Mouse (Mus musculus) liver, embryonic 14.5 days (tissue): ENCODE data around the gene Bloc1s2. TPM values are rescaled to one million over a fixed set of nuclear protein-coding genes. Genes with fewer than 3 reads are reported as not detected.

Source experiments
- ATAC-seq: fragments of 200-750 bp; cut with Nextera tagmentation; 2 replicates; pipeline ENCODE4 v1.8.0; 2017; ENCODE audit warnings: moderate number of reproducible peaks, mild to moderate bottlenecking, moderate library complexity; ENCODE audit not compliant: insufficient read depth
- DNase-seq, 3 experiments: peaks; one replicate each; pipeline ENCODE4 v3.0.0-alpha.2; 2012 to 2013; ENCODE audit warnings: low read depth in 3 of 3, low spot score in 3 of 3
- H3K27ac ChIP-seq: fragments of 300-500 bp; sonication (generic); 2 replicates; pipeline ENCODE4 v1.5.1; 2014; ENCODE audit warnings: moderate library complexity, mild to moderate bottlenecking, control low read depth, inconsistent platforms
- H3K27me3 ChIP-seq: fragments of 300-500 bp; sonication (generic); 2 replicates; pipeline ENCODE4 v1.6.1; 2014; ENCODE audit warnings: mild to moderate bottlenecking, low read length, moderate library complexity; ENCODE audit not compliant: control insufficient read depth, insufficient read depth
- H3K36me3 ChIP-seq: fragments of 300-500 bp; sonication (generic); replicated peaks from 2 replicates; pipeline ENCODE4 v1.6.1; 2014; ENCODE audit warnings: low read depth; ENCODE audit not compliant: control insufficient read depth, insufficient read depth
- H3K4me1 ChIP-seq, 2 experiments: fragments of 200-500 bp in 1 of 2; fragments of 300-500 bp in 1 of 2; sonication (generic) in 1 of 2; replicated peaks; 2 replicates each; pipeline ENCODE4 v1.6.1; 2012 to 2014; ENCODE audit warnings: antibody characterized with exemption in 1 of 2, inconsistent platforms in 1 of 2, low read length in 1 of 2; ENCODE audit not compliant: control insufficient read depth in 2 of 2, insufficient read depth in 2 of 2
- H3K4me2 ChIP-seq: fragments of 300-500 bp; sonication (generic); 2 replicates; pipeline ENCODE4 v1.6.1; 2014; ENCODE audit warnings: low read depth, mild to moderate bottlenecking, control low read depth, moderate library complexity
- H3K4me3 ChIP-seq, 2 experiments: fragments of 200-500 bp in 1 of 2; fragments of 300-500 bp in 1 of 2; sonication (generic) in 1 of 2; 2 replicates each; pipeline ENCODE4 v1.5.1; 2012 to 2014; ENCODE audit warnings: low read depth in 2 of 2, low read length in 2 of 2, mild to moderate bottlenecking in 2 of 2, control low read depth in 1 of 2, inconsistent platforms in 1 of 2, moderate library complexity in 1 of 2; ENCODE audit not compliant: insufficient read depth in 1 of 2
- H3K9ac ChIP-seq: fragments of 300-500 bp; sonication (generic); replicated peaks from 2 replicates; pipeline ENCODE4 v1.6.1; 2014; ENCODE audit warnings: mild to moderate bottlenecking, control low read depth, moderate library complexity
- H3K9me3 ChIP-seq: fragments of 300-500 bp; sonication (generic); 2 replicates; pipeline ENCODE4 v1.6.1; 2016; ENCODE audit warnings: low read length, mixed read lengths; ENCODE audit not compliant: control insufficient read depth
- CTCF ChIP-seq: IDR thresholded peaks from 2 replicates; pipeline ENCODE4 v1.5.1; 2016; ENCODE audit warnings: antibody characterized with exemption, low read depth, control low read depth
- EP300 ChIP-seq: IDR thresholded peaks from 2 replicates; pipeline ENCODE4 v1.6.1; 2016; ENCODE audit warnings: antibody characterized with exemption, low read depth
- WGBS: fragments of 180-500 bp; shearing (Covaris S2); extraction: QIAGEN DNeasy Blood & Tissue Kit; methylation state at CpG from one replicate; pipeline ENCODE4 v1.1.7; 2014; ENCODE audit not compliant: insufficient replicate concordance; 5-methylcytosine and 5-hydroxymethylcytosine counted together
- polyA plus RNA-seq, 2 experiments: library from polyadenylated mRNA; depleted of rRNA in 1 of 2; stranded (reverse) in 1 of 2; unstranded in 1 of 2; fragments of >200 nt; fragmentation: Nextera tagmentation in 1 of 2; extraction: Ambion mirVana in 1 of 2; gene quantifications; 2 replicates each; pipeline versions ENCODE4 v1.2.1 to v1.2.3; 2012 to 2014

The Bloc1s2 gene
- polyA plus RNA-seq, 2 experiments, result 28.1 to 45.0 TPM

DNA sequence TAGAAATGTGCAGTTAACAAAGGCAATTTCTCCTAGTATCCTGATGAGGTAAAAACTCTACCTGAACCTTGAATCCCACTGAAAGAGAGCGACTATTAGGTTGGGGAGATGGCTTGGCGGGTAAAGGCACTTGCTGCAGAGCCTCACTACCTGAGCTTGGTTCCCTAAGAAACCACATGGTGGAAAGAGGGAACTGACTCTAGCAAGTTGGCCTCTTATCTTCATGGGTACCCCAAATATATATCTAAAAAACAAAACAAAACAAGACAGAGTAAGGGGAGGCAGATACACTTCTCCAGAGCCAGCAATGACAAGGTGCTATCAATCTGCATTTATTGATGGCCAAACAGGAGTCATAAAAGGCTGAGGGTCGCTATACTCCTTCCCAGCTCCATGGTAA is 37.7 kb upstream of the Bloc1s2 start:
- H3K9me3 ChIP-seq, result no peaks in the 10 kb centered on the region
- no peak overlapping the region for H3K27ac ChIP-seq
- no peaks in the 10 kb centered on the region for H3K4me1 ChIP-seq
- no peaks in the 10 kb centered on the region for H3K36me3 ChIP-seq
- DNase-seq, result no peak
- H3K9ac ChIP-seq, result no peak overlapping the region
- no peak overlapping the region for H3K4me3 ChIP-seq
- ATAC-seq, result no peak
- 34% methylated on average over 3 of the region's 3 CpGs for WGBS
- no peaks in the 10 kb centered on the region for H3K27me3 ChIP-seq
- TF ChIP-seq CTCF, result no peak
- TF ChIP-seq EP300, result no peak
- H3K4me2 ChIP-seq, result no peak overlapping the region

DNA sequence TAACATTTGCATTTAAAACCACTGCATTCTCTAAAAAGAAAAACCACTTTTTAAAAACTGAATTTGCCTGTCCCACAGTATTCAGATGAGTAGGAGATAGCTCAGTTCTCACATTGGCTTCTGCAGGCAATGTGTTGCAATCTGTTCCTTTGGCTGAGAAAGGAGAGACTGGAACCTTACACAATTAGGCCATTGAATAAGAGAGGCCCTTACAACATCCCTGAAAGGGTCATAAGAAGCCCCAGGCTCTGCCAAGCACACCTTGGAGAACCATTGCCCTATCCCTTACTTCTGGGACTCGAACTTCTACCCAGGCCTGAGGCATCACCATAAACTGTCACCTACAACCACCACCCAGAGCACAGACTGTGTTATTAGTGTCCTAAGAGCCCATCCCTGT is 34.3 kb upstream of the Bloc1s2 start:
- no peak overlapping the region for H3K27ac ChIP-seq
- DNase-seq, result no peak
- no peak overlapping the region for H3K9ac ChIP-seq
- no peak for ATAC-seq
- 55% methylated on average over 1 of the region's 1 CpGs for WGBS
- no peak overlapping the region for H3K4me2 ChIP-seq
- H3K9me3 ChIP-seq, result no peaks in the 10 kb centered on the region
- no peaks in the 10 kb centered on the region for H3K4me1 ChIP-seq
- H3K36me3 ChIP-seq, result no peaks in the 10 kb centered on the region
- TF ChIP-seq EP300 (no peak), CTCF (no peak)
- H3K4me3 ChIP-seq, result no peak overlapping the region
- no peaks in the 10 kb centered on the region for H3K27me3 ChIP-seq

DNA sequence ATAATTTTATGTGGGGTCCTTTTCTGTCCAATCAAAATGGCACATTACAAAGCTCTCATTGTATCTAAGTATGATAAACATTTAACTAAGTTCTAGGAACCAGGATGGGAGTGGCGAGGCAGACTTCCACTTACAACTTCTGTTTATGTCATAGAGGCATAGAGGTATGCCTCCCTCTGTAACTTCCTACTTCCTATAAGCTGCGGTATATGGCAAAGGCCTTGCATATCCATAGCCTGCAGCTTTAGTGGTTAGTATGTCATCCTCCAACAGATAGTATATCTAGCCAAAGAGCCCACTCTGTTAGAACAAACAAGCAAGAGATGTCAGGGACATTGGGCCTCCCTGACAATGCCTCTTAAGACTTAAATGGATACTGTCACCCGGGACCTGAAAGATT is 30.5 kb upstream of the Bloc1s2 start:
- ATAC-seq (no peak), DNase-seq (no peak)
- 48% methylated on average over 3 of the region's 3 CpGs for WGBS
- TF ChIP-seq CTCF, result no peak
- no peak for TF ChIP-seq EP300
- Histone ChIP-seq H3K27ac (no peak overlapping the region), H3K4me1 (no peaks in the 10 kb centered on the region), H3K4me3 (no peak overlapping the region), H3K9me3 (no peaks in the 10 kb centered on the region), H3K36me3 (no peaks in the 10 kb centered on the region), H3K9ac (no peak overlapping the region), H3K4me2 (no peak overlapping the region), H3K27me3 (no peaks in the 10 kb centered on the region)

GRCm38 (mm10) chr19:44174835-44175234 is 28.6 kb upstream of the Bloc1s2 start:
- H3K27me3 ChIP-seq, result no peaks in the 10 kb centered on the region
- no peak overlapping the region for H3K4me3 ChIP-seq
- no peaks in the 10 kb centered on the region for H3K9me3 ChIP-seq
- no peaks in the 10 kb centered on the region for H3K36me3 ChIP-seq
- TF ChIP-seq EP300 (no peak), CTCF (no peak)
- H3K4me2 ChIP-seq, result no peak overlapping the region
- ATAC-seq (no peak), DNase-seq (no peak)
- no peak overlapping the region for H3K9ac ChIP-seq
- H3K4me1 ChIP-seq, result no peaks in the 10 kb centered on the region
- H3K27ac ChIP-seq, result no peak overlapping the region
- WGBS, result 50% methylated on average over 8 of the region's 8 CpGs

- Histone ChIP-seq H3K9me3 (no peaks in the 10 kb centered on the region), H3K9ac (no peak overlapping the region), H3K27me3 (no peaks in the 10 kb centered on the region), H3K4me3 (no peak overlapping the region), H3K4me1 (no peaks in the 10 kb centered on the region), H3K36me3 (no peaks in the 10 kb centered on the region), H3K4me2 (no peak overlapping the region), H3K27ac (no peak overlapping the region)
- ATAC-seq, result no peak
- no peak for DNase-seq
- TF ChIP-seq CTCF (peak; percentile 68), EP300 (no peak)
- under 1% methylated on average over 3 of the region's 3 CpGs for WGBS
These were observed 15.3 kb upstream of the Bloc1s2 start for GRCm38 (mm10) chr19:44161515-44161914.
